Mouse (Mus musculus): Measurements from ENCODE around the gene Ppp2r5e.

Ppp2r5e gene

GRCm38 (mm10) chr12:75537673-75538423, 58.2 kb downstream of the Ppp2r5e start:
- DNase-seq (ENCODE audit: low spot score) = no peak

DNA sequence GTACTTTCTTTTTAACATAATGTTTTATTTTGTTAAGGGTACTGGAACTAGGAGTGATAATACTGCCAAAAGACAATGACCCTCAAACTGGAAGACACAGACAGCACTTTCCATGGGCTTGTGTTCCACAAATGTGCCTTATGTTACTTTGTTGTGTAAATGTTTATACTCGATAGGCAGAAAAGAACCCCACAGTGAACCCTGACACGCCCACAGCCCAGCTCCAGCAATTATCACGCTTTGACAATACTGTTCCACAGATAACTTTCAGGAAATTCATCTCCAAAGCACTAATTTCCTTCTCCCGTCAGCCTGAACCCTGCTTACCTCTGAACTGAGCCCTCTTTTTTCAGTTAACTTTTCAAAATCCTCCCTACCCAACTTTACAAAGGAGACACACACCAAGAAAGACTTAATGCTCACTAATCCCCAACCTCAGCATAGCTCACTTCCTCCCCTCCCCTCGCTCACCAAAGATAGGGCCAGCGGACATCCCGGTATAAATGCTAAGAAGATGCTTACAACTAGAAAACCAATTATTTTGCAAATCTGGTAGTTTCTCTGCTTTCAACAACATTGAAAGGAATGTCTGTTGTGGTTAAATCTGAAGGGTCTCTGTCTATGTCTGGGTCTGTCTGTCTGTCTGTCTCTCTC, 58.9 kb downstream of the Ppp2r5e start:
- no peak for DNase-seq (ENCODE audit: low spot score)

DNA sequence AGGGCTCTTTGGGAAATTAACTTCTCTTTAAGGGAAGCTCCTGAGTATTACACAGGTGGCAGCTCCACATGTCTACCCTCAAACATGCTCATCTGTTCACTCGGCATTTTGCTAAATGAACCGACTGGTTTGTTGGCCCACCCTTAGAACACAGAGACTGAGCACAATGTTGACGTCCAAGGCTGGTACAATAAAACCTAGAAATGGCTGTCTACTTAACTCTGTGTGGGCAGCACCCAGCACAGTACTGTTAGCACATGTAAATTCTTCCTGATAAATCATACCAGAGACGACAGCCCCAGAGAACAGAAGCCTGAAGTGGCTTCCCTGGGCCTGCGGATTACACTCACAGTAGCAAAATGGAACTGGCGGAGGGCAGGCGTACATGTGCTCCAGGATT, 59.5 kb downstream of the Ppp2r5e start:
- no peak for DNase-seq (ENCODE audit: low spot score)

- DNase-seq (ENCODE audit: low spot score) = no peak
Observed at GRCm38 (mm10) chr12:75533145-75533544, 62.9 kb downstream of the Ppp2r5e start.

GRCm38 (mm10) chr12:75531895-75532294, 64.2 kb downstream of the Ppp2r5e start:
- no peak for DNase-seq (ENCODE audit: low spot score)

- DNase-seq (ENCODE audit: low spot score) = no peak
Observed at GRCm38 (mm10) chr12:75528857-75529808, 66.9 kb downstream of the Ppp2r5e start.

DNA sequence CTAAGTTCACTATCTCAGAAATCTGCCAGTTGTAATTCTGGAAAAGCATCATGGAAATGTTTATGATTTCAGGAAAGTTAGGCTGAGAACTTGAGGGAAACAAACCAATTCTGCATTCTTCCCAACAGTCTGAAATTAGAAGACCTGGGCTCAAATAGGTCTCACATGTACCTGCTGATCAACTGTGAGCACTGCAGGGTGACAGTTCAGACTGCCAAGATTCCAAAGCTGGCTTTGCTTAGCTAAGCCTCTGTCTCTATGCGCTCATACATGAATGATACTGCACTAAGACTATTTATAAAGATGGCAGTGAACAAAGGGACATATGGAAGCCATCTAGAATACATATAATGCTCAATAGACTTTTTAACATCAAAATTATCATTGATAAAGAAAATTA, 67.7 kb downstream of the Ppp2r5e start:
- no peak for DNase-seq (ENCODE audit: low spot score)

- DNase-seq (ENCODE audit: low spot score) = no peak
Observed at GRCm38 (mm10) chr12:75524199-75524598, 71.8 kb downstream of the Ppp2r5e start.

DNA sequence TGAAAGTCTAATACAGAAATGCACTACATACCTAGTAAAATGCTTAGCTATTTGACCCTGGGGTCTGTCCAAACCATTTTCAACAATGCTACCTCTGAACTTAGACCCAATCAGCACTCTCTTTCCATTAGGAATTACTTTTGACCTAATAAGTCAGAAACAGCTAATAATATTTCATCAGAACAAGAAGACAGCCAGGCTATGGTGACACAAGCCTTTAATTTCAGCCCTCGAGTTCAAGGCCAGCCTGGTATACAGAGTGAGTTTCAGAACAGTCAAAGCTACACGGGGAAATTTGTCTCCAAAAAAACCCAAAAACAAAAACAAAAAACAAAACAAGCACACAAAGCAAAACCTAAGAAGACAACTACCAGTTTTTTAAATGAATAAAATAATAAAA, 73.1 kb downstream of the Ppp2r5e start:
- DNase-seq (ENCODE audit: low spot score) = no peak

- DNase-seq (ENCODE audit: low spot score) = no peak
Observed at GRCm38 (mm10) chr12:75522360-75522759, 73.7 kb downstream of the Ppp2r5e start.

DNA sequence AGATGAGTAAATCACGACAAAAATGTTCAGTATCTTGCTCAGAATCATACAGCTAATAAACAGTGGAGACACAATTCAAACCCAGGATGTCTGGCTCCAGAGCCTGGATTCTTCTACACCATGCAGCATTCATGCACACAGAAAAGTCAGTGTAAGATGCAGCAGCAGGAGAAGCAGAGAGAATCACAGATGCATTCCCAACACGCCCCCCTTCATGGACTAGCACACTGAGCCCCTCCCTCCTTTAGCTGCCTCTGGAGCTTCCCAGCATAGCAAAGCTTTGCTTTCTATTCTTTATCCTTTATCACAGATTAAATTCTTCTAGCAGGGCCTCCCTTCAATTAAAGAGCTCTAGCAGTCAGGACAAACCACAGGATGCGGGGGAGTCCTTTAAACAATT, 75.7 kb downstream of the Ppp2r5e start:
- DNase-seq (ENCODE audit: low spot score) = no peak

DNA sequence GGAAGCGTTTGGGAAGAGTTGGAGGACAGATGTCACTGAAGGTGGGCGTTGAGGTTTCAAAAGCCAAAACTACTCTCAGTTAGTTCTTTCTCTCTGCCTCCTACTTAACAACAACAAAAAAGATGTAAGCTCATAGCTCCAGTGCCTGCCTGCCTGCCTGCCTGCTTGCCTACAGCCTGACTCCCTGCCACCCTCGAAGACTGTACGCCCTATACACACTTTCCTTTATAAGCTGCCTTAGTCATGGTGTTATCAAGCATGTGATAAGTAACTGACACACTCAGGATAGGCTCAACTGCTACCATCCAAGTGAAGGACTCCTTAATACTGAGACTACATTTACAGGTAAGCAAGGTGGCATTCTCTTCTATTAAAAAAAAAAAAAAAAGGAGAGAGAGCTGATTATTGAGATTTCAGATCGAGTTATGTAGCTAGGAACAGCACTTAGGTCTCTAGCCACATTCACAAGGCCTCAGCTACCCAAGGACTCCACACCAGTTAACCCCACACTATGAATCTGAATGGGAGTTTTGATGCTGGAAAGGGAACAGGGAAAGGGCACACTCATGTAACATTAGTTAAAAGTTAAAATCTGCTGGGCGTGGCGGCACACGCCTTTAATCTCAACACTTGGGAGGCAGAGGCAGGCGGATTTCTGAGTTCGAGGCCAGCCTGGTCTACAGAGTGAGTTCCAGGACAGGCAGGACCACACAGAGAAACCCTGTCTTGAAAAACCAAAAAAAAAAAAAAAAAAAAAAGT, 76.7 kb downstream of the Ppp2r5e start:
- DNase-seq (ENCODE audit: low spot score) = no peak

- no peak for DNase-seq (ENCODE audit: low spot score)
Observed at GRCm38 (mm10) chr12:75515301-75515906, 80.6 kb downstream of the Ppp2r5e start.

GRCm38 (mm10) chr12:75511520-75511919, 84.5 kb downstream of the Ppp2r5e start:
- no peak for DNase-seq (ENCODE audit: low spot score)

DNA sequence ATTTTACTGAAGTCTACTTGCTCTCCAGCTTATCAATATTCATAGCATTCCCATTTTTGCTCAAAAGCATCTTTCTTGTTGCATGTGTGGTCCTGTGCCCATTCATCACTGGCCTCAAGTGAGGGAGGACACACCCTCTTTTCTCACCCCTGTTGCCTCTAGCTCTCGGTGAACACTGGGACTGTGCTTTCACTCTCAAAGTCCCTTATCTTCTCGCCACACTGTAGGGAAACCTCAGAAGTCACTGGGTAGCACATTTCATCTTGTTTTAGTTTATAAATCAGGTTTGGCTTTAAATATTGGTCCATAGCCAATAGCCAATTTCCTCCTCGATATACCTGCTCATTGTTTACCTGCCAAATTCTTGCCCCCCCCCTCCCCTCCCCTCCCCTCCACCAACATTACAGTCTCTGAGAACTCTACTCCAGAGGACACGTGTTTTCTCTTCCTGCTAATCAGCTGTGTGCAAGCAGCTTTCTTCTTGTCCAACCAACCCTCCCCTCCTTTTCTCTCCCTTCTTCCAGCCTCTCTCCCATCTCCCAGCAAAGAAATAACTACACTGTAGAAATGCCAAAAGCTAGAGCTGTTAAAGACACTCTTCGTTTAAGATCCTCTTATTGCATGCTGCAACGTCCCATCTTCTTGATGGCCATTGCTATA, 90.9 kb downstream of the Ppp2r5e start:
- DNase-seq (ENCODE audit: low spot score) = no peak

DNA sequence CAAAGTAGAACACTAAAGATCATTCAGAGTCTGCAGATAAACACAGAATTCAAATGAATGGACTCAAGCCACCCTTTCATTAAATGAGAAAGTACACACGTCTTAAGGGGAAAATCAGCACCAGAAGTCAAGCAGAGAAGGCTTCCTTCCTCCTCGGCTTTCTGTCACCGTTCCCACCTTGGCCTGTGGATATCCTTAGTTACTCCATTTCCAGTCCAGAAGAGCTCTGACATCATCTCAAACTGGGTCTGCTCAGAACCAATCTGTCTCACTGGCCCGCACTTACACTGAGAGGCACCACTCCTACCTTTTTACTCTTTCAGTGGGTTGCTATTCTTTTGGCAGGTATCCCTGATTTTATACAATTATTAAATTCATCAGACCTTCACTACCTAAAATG, 93.4 kb downstream of the Ppp2r5e start:
- DNase-seq (ENCODE audit: low spot score) = no peak

- DNase-seq (ENCODE audit: low spot score) = no peak
Observed at GRCm38 (mm10) chr12:75497698-75498097, 98.3 kb downstream of the Ppp2r5e start.

DNA sequence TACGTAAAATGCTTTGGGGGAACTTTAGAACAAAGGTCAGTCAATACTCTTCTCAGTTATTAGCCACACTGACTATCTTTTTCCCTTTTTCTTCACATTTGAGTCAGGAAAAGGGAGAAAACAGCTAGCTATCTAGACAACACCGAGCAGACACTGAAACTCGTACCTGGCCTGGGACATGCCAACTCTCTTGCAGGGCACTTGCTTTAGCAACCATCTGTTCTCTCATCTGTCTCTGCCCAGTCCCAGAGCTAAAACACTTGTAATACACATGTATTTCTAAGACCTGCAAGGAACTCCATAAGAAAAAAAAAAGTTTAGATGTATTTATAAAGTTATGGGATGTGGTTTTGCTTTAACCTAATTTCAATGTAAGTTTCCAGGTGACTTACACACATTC, 100.4 kb downstream of the Ppp2r5e start:
- no peak for DNase-seq (ENCODE audit: low spot score)

DNA sequence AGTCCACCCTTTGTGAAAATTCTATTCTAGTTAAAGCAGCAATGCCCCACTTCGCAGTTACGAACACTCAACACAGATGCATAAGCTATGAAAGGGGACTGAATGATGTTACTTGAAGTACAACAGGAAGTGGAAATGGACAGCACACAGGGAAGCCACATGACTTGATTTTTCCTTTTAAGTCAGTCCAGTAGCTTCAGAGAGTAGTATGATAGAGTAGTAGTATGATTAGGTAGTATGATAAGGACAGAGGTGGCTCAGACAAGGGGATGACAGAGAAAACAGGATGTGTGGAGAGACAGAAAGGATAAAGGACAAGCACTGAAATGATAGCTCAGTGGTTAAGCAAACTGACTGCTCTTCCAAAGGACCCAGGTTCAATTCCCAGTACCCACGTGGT, 101.4 kb downstream of the Ppp2r5e start:
- DNase-seq (ENCODE audit: low spot score) = no peak

GRCm38 (mm10) chr12:75492549-75493327, 103.3 kb downstream of the Ppp2r5e start:
- no peak for DNase-seq (ENCODE audit: low spot score)
